In genomic region chr17:50237436-50237709, GRCm38 (mm10) we compare ENCODE assay signal across 9 mouse cellular contexts. TPM values are rescaled to one million over a fixed set of nuclear protein-coding genes. Genes with fewer than 3 reads are reported as not detected.
A peak's percentile ranks its signal among the peaks of the same experiment; 100 is the strongest.
DNase-seq lines count a peak whose midpoint lies in the region; ATAC-seq lines count a peak whose summit lies in the region.
"Had no signal": no experiment of that assay in that cellular context is flagged by ENCODE, and none has a peak within 500 bp of the region (broad histone marks: within the 10 kb centered on the region; RNA-seq: fewer than 3 reads in every experiment).

No protein-coding gene starts in this region.

- whole genome bisulfite sequencing in embryonic facial prominence, embryonic 10.5 days = 8% methylated on average over 8 of the region's 8 CpGs
- 9% methylated on average over 8 of the region's 8 CpGs for WGBS in kidney, embryonic 14.5 days
- WGBS in limb, embryonic 13.5 days = 4% methylated on average over 8 of the region's 8 CpGs

- H3K36me3 ChIP-seq in embryonic facial prominence, embryonic 10.5 days (replicated peaks) = no peaks in the 10 kb centered on the region
- H3K36me3 ChIP-seq in kidney, embryonic 14.5 days (ENCODE audit: control insufficient read depth, insufficient read depth, low read length) = no peaks in the 10 kb centered on the region
- H3K36me3 ChIP-seq in limb, embryonic 13.5 days = no peaks in the 10 kb centered on the region
- H3K36me3 ChIP-seq: embryonic facial prominence, embryonic 15.5 days had no signal

- ATAC-seq in granulocyte monocyte progenitor cell, adult 5-6 weeks (replicated peaks; ENCODE audit: poor library complexity, severe bottlenecking) = peak; percentile 86
- peak; percentile 63; the same call in 1 of the 2 replicates for ATAC-seq in kidney, embryonic 14.5 days (ENCODE audit: low FRiP score, low TSS enrichment)
- ATAC-seq in limb, embryonic 13.5 days (ENCODE audit: low FRiP score, low read depth) = peak; percentile 83; the same call in 1 of the 2 replicates

- H3K9me3 ChIP-seq in embryonic facial prominence, embryonic 10.5 days = no peaks in the 10 kb centered on the region
- no peaks in the 10 kb centered on the region for H3K9me3 ChIP-seq in kidney, embryonic 14.5 days (ENCODE audit: control insufficient read depth, low read length)
- H3K9me3 ChIP-seq in limb, embryonic 13.5 days = no peaks in the 10 kb centered on the region
- H3K9me3 ChIP-seq: embryonic facial prominence, embryonic 15.5 days had no signal

- peaks cover 14% of the 10 kb centered on the region for H3K4me1 ChIP-seq in embryonic facial prominence, embryonic 10.5 days
- no peaks in the 10 kb centered on the region for H3K4me1 ChIP-seq in kidney, embryonic 14.5 days (ENCODE audit: control insufficient read depth, insufficient read depth, low read length)
- 0 out of 2 replicates have a peak, but pooled peaks cover 10% of the 10 kb centered on the region for H3K4me1 ChIP-seq in limb, embryonic 13.5 days
- H3K4me1 ChIP-seq: embryonic facial prominence, embryonic 15.5 days had no signal

- no peak overlapping the region for H3K4me3 ChIP-seq in embryonic facial prominence, embryonic 10.5 days
- no peak overlapping the region for H3K4me3 ChIP-seq in kidney, embryonic 14.5 days (ENCODE audit: low read length)
- no peak overlapping the region for H3K4me3 ChIP-seq in limb, embryonic 13.5 days
- H3K4me3 ChIP-seq: embryonic facial prominence, embryonic 15.5 days had no signal

- no peak overlapping the region for H3K9ac ChIP-seq in kidney, embryonic 14.5 days (ENCODE audit: low read depth, low read length)
- no peak overlapping the region for H3K9ac ChIP-seq in limb, embryonic 13.5 days
- H3K9ac ChIP-seq: embryonic facial prominence, embryonic 15.5 days had no signal

- H3K27ac ChIP-seq in embryonic facial prominence, embryonic 10.5 days (replicated peaks) = no peak overlapping the region
- no peak overlapping the region for H3K27ac ChIP-seq in kidney, embryonic 14.5 days (ENCODE audit: low read depth, low read length)
- no peak overlapping the region for H3K27ac ChIP-seq in limb, embryonic 13.5 days
- H3K27ac ChIP-seq: embryonic facial prominence, embryonic 15.5 days had no signal

- no peak overlapping the region for H3K4me2 ChIP-seq in kidney, embryonic 14.5 days (replicated peaks; ENCODE audit: low read depth, low read length)
- H3K4me2 ChIP-seq in limb, embryonic 13.5 days (replicated peaks) = no peak overlapping the region
- H3K4me2 ChIP-seq: embryonic facial prominence, embryonic 15.5 days had no signal

- peaks cover 27% of the 10 kb centered on the region for H3K27me3 ChIP-seq in embryonic facial prominence, embryonic 10.5 days (replicated peaks; ENCODE audit: low read depth, poor library complexity, severe bottlenecking)
- H3K27me3 ChIP-seq in kidney, embryonic 14.5 days (ENCODE audit: control insufficient read depth, insufficient read depth, low read length) = no peaks in the 10 kb centered on the region
- H3K27me3 ChIP-seq in limb, embryonic 13.5 days = peaks cover 15% of the 10 kb centered on the region; the same call in 1 of the 2 replicates

- DNase-seq in B cell, adult 2 months = peak; percentile 88 to 89
- DNase-seq in adrenal gland, postnatal 25 days = peak; percentile 85
- peak; percentile 84 for DNase-seq in embryonic facial prominence, embryonic 10.5 days (ENCODE audit: low spot score)
- peak; percentile 82 for DNase-seq in naive thymus-derived CD4-positive, alpha-beta T cell, adult 2 months (ENCODE audit: low read depth)
- peak; percentile 60 to 61 for DNase-seq in spleen, postnatal 36 days (ENCODE audit: low spot score in 2 of 2)

RNA-seq across cellular contexts. Expression of gene Rftn1, which starts 46.9 kb away (rescaled TPM):
- 7.7 and 11.4 TPM in 2 replicates for total RNA-seq in adrenal gland, postnatal 25 days (2021)
- 4.4 and 6.6 TPM in 2 replicates for polyA plus RNA-seq in embryonic facial prominence, embryonic 10.5 days (2016; fragmentation: Nextera tagmentation; extraction: Ambion mirVana)
- 9.8 and 25.8 TPM in 2 replicates for total RNA-seq in granulocyte monocyte progenitor cell, adult 5-6 weeks (2014; fragmentation: Nextera tagmentation)
- total RNA-seq in granulocyte monocyte progenitor cell, adult 5-6 weeks (2017) = 26.4 and 32.4 TPM in 2 replicates
- polyA plus RNA-seq in kidney, embryonic 14.5 days (2014; fragmentation: Nextera tagmentation; extraction: Ambion mirVana) = 6.0 and 11.9 TPM in 2 replicates
- 17.2 TPM in 2 replicates for polyA plus RNA-seq in limb, embryonic 13.5 days (2015; fragmentation: Nextera tagmentation; extraction: Ambion mirVana)

RNA-seq across cellular contexts. Expression of gene Dazl, which starts 56.1 kb away (rescaled TPM):
- total RNA-seq in adrenal gland, postnatal 25 days (2021) = 0.18 and 1.6 TPM in 2 replicates
- 0.52 TPM in 1 of 2 replicates, not detected in the other for polyA plus RNA-seq in embryonic facial prominence, embryonic 10.5 days (2016; fragmentation: Nextera tagmentation; extraction: Ambion mirVana)
- not detected in 2 replicates for total RNA-seq in granulocyte monocyte progenitor cell, adult 5-6 weeks (2014; fragmentation: Nextera tagmentation)
- not detected in 2 replicates for total RNA-seq in granulocyte monocyte progenitor cell, adult 5-6 weeks (2017)
- polyA plus RNA-seq in kidney, embryonic 14.5 days (2014; fragmentation: Nextera tagmentation; extraction: Ambion mirVana) = not detected in 2 replicates
- polyA plus RNA-seq in limb, embryonic 13.5 days (2015; fragmentation: Nextera tagmentation; extraction: Ambion mirVana) = not detected in 2 replicates
